Mouse (Mus musculus) kidney, adult 9 months (tissue): ENCODE measurements at regions not wholly inside any gene's neighbourhood (a gene's known extent, or its start where the extent isn't known, plus 50 kb on each side); places are given as distances from the start of the nearest gene placed in this dataset.
A peak's percentile ranks its signal among the peaks of the same experiment; 100 is the strongest.

ENCODE experiments used
- DNase-seq: peaks from one replicate; pipeline ENCODE4 v3.0.0; 2022

DNA sequence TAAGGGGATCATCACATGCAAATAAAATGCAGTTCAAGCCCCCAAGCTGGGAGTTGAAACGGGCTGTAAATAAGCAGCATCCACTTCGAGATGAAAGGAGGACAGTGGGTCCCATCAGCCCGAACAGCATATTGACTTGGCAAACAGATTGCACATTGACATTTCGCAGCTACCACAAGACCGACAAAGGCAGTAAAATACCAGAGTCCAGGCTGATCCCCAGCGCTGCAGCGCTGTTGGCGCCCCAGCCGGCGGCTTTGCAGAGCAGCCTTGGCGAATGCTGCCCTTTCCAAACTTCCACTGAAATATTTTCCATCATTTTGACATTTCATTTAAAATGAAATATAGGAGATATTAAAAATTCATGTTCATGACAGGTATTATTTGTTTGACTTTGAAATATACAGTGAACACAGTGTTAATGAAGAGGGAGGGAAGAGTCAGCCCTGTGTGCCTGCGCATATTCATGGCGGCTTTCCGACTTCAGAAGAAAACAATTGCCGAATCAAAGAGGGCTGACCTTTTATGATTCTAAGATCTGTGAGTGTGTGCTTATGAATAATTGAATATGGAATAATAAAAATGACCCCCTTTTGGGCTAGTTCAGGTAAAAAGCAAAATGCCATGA is 98.4 kb downstream of the Sqor start:
- DNase-seq: no peak

DNA sequence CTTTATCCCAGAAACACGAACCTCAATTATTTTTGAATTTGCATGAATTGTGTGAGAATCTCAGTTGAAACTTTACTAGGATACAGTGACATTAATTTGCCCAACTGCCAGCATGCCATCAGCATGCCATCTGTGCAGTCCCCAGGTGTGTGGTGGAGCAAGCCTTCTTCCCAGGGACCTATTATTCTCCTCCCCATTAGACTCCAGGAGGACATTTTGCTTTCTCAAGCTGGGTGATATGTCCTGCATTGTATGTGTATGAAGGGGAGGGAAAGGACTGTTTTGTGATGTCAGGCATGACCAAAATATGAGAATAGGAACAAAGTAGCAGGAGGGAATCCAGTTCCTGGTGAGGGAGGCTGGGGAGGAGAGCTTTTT is 98.9 kb downstream of the Sqor start:
- DNase-seq: no peak

DNA sequence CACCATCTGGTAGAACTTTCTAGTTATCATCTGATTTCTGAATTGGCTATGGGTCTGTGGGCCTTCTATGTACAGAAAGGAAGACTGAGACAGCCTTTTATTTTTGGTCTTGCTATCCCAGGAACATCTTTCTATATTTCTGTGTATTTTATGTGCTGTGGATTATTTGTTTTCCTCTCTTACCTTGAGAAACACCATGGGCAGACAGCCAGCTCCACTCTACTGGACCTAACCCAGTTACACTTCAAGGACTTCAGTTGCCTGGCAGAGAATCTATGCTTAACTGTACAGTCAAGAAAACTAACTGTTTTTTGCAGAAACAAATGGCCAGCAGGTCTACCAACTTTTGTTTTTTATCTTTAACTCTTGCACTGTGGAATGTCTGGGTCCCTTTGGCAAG is 122.1 kb downstream of the Sqor start:
- DNase-seq: peak; percentile 86

DNA sequence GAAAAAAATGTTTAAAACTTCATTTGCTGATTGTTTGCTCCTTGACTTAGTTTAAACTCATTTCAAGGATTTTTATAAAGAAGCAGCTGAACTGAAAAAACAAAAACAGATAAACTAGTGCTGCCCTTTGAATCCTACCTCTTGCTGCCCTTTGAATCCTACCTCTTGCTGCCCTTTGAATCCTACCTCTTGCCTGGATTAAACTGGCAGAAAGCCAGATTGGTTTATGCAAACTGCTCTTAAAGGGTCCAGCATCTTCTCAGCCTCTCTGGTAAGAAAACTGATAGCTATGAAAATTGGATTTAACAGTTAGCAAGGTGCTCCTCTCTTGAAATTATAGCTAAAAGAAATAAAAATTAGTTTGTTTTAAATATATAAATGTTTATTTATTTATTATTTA is 122.5 kb downstream of the Sqor start:
- DNase-seq: peak; percentile 88

GRCm38 (mm10) chr2:122905129-122906072 is 140.4 kb downstream of the Sqor start:
- DNase-seq: no peak

- peak; percentile 13 for DNase-seq
Observed at GRCm38 (mm10) chr2:122916772-122917171, 151.7 kb downstream of the Sqor start.

DNA sequence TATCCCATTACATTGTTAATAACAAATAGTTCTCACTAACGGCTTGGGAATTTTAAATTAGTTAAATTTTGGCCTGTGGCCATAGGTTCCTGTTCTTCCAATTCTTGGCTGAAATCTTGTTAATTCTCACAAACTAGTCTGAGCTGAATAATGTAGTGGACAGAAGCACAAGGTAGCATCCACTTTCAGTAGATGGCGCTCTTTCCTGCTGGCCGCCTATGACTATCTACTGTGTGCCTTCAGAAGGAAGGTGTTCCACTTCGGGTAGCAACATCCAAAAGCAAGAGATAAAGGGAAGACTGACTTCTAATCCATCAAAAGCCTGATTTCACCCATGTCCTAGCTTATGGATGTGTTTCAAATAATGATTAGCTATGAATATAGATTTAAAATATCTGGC is 172.9 kb downstream of the Sqor start:
- peak; percentile 53 for DNase-seq

GRCm38 (mm10) chr2:122944841-122945240 is 179.8 kb downstream of the Sqor start:
- DNase-seq: no peak

DNA sequence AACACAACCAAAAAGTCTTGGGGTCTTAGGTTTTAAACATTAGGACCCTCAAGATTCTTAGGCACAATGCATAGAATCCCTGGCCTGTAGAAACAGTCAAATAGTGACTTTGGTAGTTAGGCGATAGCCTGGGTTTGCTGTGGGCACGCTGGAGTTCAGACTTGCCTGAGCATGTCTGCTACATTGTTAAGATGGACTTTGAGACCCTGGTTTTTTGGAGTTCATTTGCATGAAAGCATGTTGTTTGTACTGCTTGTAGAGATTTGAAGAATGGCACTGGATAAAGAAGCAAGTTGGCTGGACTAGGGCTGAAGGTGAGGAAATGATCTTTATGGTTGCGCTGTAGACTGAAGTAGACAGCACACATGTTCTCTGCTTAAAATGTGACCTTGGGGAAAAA is 180.9 kb downstream of the Sqor start:
- peak; percentile 54 for DNase-seq

- peak; percentile 48 for DNase-seq
Observed at GRCm38 (mm10) chr2:122949031-122949430, 184.0 kb downstream of the Sqor start.

DNA sequence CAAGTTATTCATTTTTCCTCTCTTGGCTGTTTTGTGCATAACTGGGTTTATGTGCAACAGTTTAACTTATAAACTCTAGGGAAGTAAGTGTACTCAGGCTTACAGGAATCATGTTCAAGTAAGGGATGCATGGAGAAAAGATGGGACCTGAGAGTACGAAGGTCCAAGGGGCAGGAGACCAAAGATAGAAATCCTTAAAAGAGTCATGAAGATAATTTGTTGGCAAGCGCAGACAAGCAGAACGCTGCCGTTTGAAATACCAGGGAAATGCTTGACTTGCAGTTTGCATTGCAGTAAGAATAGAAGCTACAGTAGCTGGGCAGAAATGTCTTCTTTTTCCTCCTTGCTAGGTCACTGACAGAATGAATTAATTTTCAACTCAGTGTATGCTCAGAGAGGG is 196.7 kb downstream of the Sqor start:
- peak; percentile 76 for DNase-seq

DNA sequence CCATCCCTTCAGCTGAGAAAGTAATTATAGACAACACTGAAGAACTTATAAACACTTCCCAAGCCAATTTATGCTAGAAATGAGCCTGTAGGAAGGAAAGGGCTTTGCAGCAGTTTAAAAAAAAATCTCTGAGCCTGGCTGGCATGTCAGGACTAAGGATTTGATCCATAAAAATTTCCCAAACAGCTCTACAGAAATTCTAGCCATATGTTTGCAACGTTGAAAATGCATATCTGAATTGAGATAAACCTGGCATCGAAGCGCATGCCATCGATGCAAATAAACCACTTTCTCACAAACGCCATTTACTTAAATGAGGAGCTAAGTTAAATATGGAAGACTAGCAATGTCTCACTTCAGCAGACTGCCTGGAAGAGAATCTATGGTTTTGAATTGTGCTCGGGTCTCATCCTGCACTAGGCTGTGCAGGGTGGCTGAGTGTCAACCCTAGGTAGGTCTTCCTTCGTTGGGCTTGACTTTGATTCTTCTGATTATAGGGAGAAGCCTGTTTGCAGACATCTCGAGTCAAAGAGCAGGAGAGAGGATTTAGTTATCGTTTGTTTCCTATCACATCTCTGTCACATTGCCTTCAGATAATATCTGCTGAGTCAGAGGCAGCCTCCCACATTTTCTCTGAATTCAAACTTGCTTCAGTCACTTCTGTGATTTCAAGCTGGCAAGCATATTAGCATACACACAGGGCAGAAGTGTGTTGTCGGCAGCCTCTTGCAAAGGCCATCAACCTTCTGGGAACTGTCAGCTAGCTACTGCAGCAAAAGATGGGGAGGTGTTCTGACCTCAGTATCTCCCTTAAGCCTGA is 204.0 kb downstream of the Sqor start:
- DNase-seq: no peak
